Mouse (Mus musculus) gastrocnemius, postnatal 36 days (tissue): ENCODE measurements around the gene Satb1. TPM values are rescaled to one million over a fixed set of nuclear protein-coding genes. Genes with fewer than 3 reads are reported as not detected.

Experiments used
- DNase-seq, 2 experiments: peaks; one replicate each; pipeline ENCODE4 v3.0.0; 2022
- intact Hi-C: fragments of 180-260 bp; cut with DNase I; formaldehyde crosslinking; loops from one replicate; pipeline ENCODE4 v1.15.1; 2025
- total RNA-seq, 2 experiments: library from RNA; stranded (reverse); gene quantifications; 2 replicates each; pipeline ENCODE4 v1.2.3; 2021

The Satb1 gene
- total RNA-seq, 2 experiments from 2014 or later, result 68.9 to 90.1 TPM

DNA sequence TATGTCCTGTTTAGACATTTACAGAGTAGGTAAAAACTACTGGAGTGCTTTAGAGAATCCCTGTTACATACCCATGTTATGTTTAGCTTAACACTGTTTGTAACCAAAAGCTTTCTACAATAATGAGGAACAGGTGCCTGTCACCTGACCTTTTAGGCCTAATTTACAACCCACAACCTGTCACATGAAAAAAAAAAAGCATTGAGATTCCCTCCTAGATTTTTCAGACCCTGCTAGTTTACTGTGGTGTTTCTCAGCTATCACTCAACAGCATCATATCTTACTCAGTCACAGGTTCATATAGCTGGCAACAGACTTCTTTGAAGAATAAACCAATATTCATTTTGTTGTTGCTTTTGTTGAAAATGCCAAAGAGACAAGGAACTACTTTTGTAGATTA is 3.7 kb downstream of the Satb1 start:
- intact Hi-C loops, result no loop called here
- no peak for DNase-seq

DNA sequence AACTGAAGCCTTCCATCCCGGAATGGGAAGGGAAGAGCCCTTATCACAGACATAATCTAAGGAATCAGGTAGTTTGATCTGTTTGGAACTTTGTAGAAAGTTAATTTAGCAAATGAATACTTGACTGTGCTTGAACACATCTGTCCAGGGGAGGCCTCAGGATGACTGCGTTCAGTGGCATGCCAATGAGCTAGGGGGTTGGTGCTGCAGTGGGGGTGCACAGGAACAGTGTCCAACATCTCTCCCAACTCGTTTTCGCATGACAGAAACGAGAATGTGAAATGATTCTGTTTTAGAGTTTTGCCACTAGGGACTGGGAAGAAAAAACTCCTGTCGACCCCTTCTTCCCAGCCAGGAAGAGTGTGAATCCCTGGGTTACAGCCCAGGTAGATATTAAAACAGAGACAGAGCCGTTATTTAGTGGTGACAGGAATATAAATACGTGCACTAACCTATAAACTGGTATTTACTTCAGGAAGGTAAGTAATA is 5.1 kb downstream of the Satb1 start:
- no peak for DNase-seq
- intact Hi-C loops, result no loop called here

DNA sequence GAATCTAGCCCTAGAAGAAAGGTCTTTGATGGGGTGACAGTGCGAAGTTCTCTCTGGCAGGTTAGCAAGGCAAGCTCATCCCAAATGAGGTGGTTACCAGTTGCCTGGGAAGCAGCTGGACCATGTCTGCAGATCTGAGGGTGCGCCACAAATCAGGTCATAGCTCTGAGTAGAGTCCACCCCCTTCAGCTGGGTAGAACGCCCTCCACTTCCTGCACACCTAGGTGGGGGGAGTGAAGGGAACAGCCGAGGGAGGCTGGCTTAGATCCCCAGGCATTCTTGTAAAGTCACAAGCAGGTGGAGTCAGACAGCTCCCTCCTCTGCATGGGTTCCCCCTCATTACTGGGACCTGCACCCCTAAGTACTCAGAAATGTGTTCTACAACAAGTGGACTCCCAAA is 6.6 kb downstream of the Satb1 start:
- intact Hi-C loops, result no loop called here
- no peak for DNase-seq

DNA sequence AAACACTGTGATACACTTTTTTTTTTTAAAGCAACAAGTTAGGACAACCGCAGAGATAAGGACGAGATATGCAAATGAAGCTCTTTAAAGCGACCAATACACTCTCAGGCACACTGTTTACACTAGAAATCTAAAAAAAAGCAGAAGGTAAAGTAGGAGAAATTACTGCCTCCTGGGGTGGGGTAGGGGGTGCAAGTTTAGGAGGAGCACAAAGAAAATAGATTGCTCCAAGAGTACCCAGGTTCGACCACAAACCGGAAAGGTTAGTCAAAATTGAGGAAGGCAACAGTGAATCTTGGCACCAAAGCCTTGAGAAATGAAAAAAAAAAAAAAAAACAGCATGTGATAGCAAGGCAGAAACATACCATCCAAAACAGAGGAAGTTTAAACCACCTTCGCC is 18.8 kb downstream of the Satb1 start:
- no peak for DNase-seq
- intact Hi-C loops, result no loop called here

DNA sequence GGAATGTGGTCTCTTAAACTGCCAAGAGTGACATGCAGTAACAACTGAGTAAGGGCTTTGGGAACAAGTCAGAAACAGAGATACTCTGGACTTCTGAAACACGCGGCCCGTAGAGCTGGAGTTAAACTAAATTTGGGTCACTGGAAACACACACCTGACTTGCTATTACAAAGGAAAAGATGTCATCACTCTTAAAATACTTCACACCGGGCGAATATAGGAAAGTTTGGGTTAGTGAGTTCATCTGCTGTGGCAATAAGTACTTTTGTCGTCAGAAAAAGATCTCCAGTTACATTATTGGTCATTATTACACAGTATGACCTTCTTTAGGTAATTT is 19.3 kb downstream of the Satb1 start:
- intact Hi-C loops, result loop anchor here (2.0 kb wide), 1 partner anchor 19 kb away; the partner anchor contains the start of gene Satb1
- DNase-seq, result no peak

DNA sequence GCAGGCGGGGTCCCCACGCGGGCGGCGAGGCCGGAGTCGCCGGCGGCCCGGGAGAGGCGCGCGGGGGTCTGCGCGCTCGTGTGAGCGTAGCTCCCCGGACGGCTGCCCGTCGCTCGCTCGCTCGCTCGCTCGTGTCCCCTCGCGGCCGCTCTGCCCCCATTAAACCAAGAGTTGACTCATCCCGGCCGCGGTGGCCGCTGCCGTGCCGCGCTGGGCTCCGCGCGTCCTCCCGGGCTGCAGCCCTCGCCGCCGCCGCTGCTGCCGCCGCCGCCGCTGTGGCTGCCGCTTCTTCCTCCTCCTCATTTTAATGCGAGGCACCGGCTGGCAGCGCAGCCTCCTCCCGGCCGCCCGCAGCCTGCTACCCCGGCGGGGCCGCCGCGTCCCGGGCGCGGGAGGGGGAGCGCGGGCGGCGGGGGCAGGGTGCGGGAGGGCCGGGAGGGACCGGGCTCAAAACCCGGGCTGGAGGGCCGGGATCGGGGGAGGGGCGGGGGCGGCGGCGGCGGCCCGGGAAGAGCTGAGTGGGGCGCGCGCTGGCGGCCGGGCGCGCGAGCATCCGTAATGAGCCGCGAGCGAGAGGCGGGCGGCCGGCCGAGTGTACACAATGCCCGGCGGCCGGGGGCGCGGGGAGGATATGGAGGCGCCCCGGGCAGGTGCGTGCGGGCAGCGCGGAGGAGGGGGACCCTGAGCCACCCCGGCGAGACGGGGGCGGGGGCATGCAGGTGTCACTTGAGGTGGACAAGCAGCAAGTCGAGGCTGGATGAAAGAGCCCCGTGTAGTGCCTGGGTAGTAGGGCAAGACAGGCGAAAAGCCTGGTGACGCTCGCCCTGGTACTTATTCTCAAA is 19.9 kb downstream of the Satb1 start:
- intact Hi-C loops, result loop anchor here (2.0 kb wide), 1 partner anchor 20 kb away; the partner anchor contains the start of gene Satb1
- peak; percentile 32 to 36 for DNase-seq

DNA sequence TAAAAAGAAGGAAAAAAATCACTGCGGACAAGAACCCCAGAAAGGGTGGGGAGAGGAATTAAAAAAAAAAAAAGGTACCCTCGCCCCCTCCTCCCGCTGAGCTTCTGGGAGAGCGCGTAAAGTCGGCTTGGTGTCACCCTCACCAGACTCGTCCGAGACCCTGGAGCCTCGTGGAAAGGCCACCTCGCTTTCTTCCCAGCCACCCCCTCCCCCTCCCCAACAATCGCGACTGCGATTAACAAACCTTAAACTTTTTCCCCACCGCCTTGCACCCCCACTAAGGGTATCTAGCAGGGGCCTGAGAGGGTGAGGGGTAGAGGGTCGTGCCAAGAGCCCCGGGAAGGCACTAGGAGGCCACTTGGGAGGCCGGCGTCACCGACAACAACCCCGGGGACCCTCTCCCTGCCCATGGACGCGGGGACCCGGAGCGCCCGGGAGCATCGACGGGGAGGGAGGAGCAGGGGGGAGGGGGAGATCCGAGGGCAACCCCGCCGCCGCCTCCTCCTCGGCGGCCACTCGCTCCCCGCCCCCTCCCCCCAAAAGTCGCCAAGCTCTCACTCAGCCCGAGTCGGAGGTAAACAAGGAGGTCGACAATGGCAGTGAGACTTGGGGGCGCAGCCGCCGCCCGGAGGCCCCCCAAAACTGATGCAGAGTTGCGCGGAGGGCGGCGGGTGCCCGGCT is 20.7 kb downstream of the Satb1 start:
- intact Hi-C loops, result loop anchor here (2.0 kb wide), 1 partner anchor 20 kb away; the partner anchor contains the start of gene Satb1
- no peak for DNase-seq

DNA sequence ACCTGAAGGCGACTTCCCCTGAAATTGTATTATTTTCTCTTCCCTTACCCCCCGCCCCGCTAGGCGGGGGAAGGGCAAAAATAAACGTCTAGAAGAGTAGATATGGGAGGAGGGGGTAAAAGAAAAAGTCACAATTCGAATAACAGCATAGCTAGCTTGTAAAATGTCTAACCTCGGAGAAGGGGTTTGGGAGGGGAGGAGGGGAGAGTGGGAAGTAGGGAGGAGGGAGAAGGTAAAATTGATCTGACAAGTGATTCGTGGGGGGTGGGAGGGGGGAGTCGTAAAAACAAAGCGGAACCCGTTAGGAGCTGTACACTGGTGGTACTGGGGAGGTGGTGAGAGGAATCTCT is 21.2 kb downstream of the Satb1 start:
- intact Hi-C loops, result loop anchor here (2.0 kb wide), 1 partner anchor 21 kb away; the partner anchor contains the start of gene Satb1
- no peak for DNase-seq

DNA sequence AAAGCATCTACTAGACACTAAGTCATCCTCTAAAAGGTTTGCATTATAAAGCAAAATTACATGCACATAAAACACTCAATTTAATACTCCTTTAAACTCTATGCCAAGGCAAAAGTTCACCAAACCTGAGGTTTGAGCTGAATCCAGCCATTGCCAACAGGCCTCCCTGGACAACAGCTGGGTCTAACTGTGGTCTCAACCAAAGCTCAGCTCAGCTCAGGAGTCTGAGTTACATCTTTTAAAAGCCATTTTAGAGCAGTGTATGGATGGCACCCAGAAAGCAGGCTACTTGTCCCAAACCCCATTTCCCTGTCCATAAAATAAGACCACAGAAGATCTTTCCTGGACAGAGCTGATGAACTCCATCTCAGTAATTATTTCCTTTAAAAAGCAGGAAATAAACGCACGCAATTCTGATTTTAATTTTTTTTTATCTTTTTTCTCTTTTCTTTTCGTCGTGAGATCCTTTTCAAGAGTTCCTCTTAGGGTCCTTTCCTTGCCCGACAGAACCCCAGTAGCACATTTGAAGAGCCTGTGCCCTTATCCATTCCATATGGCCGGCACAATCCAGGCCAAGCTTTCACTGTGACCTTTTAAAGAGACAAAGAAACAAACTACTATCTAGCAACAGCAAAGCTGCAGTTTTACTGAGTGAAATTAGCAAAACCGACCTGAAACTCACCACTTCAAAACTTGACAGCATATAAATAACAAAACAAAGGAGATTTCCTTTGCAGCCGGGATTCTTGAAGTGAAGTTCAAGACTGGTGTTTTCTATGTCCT is 21.8 kb downstream of the Satb1 start:
- intact Hi-C loops, result no loop called here
- peak in 1 of 2 experiments; percentile 37 for DNase-seq

DNA sequence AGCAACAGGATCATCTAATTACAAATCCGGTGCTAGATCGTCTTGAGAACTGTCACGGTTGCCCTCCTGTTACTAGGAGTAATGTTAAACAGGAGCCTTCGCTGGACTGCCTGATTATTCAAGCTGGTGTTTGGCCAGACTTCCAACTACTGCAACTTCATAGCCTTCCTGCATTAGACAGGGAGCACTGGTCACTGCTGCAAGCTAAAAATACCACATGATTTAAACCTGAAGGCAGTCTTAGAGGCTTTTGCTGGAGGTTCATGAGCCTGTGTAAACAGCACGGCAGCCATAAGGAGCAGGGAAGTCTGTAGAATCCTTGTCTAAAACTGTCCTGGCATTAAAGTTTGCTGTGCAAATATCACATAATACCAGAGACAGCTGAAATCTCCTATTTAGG is 25.7 kb downstream of the Satb1 start:
- intact Hi-C loops, result loop anchor here (2.0 kb wide), 1 partner anchor 57 kb away; no protein-coding TSS in a partner anchor
- no peak for DNase-seq

DNA sequence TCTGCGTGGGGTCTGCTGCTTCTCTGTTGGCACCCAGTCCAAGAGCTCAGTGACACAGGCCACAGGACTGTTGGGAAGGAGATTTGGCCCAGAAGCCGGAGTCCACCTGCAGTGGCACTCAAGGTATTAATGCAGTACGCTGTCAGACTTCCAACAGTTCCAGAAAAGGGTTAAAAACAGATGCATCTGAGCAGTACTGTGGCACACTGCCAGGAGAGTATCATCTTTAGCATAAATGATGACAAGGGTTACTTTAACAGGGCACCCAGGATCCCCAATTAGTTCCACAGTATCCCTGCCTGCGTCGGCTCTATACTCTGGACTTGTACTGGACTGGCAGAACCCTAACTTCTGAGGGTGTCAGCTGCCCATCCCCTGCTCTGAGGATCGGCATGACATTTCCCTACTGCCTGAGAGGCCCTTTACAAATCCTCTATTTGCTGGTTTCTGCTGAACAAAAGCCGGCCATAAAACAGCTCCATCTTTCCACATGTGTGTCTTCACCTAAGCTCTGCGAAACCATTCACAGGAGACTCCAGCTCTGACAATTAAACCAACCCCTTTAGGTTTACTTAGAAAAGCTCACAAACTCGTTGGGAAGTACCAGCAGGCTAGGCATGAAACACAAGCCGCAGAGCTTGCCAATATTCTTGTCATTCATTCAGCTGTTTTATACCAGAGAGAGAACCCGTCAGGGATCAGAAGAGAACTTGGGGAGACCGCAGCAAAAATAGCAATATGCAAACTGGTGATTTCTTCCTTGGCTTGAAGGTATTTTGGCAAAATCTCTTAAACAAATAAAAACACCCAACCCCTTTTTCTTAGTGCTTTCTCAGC is 26.7 kb downstream of the Satb1 start:
- no peak for DNase-seq
- intact Hi-C loops, result loop anchor here (2.0 kb wide), 1 partner anchor 56 kb away; no protein-coding TSS in a partner anchor

DNA sequence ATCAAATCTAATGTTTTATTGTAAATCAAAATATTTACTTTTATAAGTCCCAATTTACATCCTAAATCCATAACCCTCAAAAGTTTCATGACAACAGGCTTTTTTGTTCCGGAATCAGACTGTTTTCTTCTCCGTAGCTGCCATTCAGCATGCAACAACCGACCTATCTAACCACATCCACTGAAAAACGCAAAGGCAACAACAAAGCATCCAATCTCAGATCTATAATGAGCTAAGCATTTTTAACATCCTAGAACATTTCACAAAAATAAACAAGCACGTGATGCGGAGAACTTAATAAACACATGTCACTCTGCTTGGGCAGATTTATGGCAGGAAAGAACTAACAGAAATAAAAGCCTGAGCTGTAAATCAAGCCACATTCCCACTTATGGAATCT is 32.9 kb downstream of the Satb1 start:
- intact Hi-C loops, result no loop called here
- no peak for DNase-seq

DNA sequence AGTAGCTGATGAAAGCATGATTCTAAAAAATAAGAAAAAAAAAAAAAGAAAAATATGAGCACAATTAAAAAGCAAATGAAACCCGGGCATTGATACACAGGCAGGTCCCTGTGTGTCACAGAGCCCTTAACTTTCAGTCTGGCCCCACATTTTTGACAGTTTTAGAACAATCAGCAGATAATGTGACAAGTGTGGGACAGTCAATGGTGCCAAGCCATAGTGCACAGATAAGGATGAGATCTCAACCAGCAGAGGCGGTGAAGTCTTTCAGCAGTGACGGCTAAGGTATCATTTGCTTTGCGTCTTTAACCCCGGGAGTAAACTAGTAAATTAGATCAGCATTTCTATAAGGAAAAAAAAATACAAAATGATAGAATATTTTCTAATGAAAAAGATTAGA is 36.6 kb downstream of the Satb1 start:
- no peak for DNase-seq
- intact Hi-C loops, result no loop called here

DNA sequence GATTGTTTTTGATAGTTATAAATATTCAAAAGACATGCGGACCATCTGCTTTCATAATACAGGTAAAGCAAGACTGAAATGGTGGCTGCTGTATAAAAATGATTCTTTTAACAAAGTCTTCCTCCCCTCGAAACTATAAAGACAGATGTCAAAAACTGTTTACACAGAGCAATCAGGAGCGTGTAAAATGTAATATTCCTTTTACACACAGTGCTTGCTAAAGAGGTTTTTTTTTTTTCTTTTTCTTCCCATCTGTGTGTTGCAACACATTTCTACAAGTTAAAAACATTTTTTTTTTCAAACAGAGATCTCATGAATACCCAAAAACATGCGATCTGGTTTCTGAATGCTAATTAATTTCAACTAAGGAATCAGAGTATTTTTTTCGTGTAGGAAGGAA is 41.9 kb downstream of the Satb1 start:
- intact Hi-C loops, result no loop called here
- DNase-seq, result no peak

DNA sequence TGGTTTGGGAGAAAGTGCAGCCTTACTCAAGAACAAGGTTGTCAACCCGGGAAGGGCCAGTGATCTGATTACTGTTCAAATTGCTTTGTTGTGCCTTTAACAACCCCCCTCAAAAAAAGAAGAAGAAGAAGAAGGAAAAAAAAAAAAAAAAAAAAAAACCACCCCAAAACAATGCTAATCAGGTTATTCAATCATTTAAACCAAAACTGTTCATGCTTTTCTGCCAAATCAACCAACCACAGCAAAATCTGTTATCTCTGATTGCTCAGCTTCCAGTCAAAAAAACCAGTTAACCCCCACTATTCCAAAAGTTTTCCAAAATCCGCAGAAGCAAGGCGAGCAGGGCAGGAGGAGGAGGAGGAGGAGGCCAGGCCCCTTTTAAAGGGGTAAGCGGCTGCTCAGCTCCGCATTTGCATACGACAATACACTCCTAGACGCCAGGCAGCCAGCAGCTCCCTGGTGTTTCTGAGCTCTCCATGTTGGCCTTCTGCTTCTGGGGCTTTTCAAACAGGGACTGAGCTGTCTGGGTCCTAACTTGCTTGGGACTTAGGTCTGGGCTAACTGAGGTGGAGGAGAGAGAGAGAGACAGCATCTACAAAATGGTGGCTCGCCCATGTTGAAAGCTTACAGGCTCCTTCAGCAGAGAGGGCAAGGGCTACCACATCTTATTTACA is 42.6 kb downstream of the Satb1 start:
- intact Hi-C loops, result no loop called here

DNA sequence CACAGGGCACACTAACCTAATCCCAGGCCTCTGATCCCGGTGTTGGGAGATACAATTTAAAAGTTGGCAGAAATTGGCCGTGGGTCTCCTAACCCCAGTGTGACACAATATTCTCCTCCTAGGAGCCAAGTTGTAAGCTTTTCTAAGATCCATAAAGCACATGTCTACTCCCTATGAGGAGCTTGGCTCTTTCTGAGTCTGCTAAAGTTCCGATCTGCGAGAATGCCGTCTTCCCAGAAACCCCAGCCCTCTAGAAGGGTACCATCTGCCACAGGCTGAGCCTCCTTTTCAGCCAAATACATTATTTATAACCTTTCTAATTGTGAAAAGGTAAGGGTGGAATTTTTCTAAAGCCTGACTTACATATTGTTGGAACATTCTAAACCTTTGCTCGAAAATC is 43.3 kb downstream of the Satb1 start:
- no peak for DNase-seq
- intact Hi-C loops, result no loop called here

More for the DNA sequence above, 42.6 kb downstream of the Satb1 start:
- no peak for DNase-seq

DNA sequence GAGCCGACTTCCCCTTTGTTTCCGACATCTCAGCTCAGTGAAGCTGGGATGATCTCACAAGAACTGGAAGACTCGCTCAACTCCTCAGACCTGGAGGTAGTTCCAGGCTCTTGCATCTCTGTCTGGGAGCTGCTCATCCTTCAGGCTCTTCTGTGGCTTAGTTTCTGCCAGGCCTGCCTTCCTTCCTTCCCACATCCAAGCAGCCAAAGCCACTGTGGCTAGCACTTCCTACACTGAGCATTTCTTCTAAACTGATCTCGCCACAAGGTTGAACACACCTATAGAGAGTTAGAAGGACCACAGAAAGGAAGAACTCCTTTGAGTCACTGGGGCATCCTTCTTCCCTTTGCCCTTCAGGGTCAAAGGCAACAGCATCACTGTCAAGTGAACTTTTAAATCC is 44.0 kb downstream of the Satb1 start:
- intact Hi-C loops, result no loop called here
- DNase-seq, result no peak

DNA sequence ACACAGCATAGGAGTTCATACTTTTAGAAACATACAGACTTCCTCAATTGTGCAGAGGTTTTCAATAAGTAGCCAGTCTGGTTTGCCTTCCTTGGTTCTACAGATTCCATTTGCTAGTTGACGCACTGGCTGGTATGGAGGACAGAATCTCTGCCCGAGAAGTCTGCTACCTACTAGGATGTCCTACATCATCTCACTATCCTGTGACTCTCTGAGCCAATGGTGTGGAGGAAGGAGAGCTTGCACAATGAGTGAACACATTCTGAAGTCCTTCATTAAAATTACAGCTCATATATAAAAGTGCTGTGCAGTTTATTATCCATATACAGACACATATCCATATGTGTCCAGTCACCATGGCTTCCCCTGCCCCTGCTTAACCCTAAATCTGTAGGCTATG is 45.1 kb downstream of the Satb1 start:
- no peak for DNase-seq
- intact Hi-C loops, result no loop called here

DNA sequence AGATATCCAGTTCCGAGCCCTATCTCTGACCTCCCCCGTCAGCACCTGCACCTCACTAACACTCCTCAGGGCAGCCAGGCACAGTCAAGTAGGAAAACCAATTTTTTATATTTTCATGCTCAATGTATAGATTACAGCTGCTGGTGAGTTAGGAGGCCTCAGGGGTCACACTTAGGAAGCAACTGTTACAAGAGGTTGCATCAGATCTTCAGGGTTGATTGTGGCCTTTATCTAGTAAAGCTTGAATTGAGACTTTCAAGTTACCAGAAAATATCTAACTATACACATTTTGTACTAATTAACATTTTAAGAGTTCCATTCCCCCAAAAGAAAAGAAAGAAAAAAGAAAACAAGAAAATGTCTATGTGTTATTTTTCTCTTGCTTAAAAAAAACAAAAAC is 47.0 kb downstream of the Satb1 start:
- intact Hi-C loops, result no loop called here
- DNase-seq, result no peak

DNA sequence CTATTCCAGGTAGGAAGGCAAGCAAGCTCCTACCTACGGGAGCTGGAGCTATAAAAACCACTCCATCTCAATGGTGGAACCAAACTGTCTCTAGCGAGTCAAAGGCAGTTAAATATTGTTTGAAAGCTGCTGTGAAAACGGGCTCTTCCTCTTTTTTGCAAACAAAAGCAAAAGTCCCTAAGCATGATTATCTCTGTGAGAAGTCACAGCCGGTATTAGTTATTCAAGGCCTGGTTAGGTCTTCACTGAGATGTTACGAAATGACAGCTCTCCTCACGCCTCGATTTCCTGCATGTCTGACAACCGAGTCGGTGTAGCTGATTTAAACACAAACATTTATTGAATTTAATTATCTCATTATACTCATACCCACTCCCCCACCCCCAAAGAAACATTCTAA is 48.2 kb downstream of the Satb1 start:
- DNase-seq, result no peak
- intact Hi-C loops, result no loop called here
